Mouse (Mus musculus): ENCODE measurements at regions not wholly inside any gene's neighbourhood (a gene's known extent, or its start where the extent isn't known, plus 50 kb on each side); places are given as distances from the start of the nearest gene placed in this dataset.

GRCm38 (mm10) chr10:21678811-21679451 lies 86.0 kb downstream of the 1700020N01Rik start:
- no peak for TF ChIP-seq TCF3 (IDR thresholded peaks at IDR 0.05; ENCODE audit: insufficient read length, low read depth)
- TF ChIP-seq USF1 (IDR thresholded peaks at IDR 0.05; ENCODE audit: low read depth) = no peak
- TF ChIP-seq POLR2A (IDR thresholded peaks at IDR 0.05; ENCODE audit: insufficient read length, low read depth) = no peak
- TF ChIP-seq MAX (IDR thresholded peaks at IDR 0.05; ENCODE audit: low read depth) = no peak
